Mouse (Mus musculus): ENCODE results near the gene Pygm. TPM values are rescaled to one million over a fixed set of nuclear protein-coding genes. Genes with fewer than 3 reads are reported as not detected.

Pygm gene
- total RNA-seq (2021) = 10 to 100 TPM; 26.4 to 27.2 TPM
- long read RNA-seq, transcript Pygm-201 (20 exons, 2,874 nt) = major isoform, 9 of 15 reads
- long read RNA-seq, partial matches to known transcripts = 6 of 15 reads
- long read RNA-seq, other reads (novel, unspliced or antisense) = 0 of 15 reads

DNA sequence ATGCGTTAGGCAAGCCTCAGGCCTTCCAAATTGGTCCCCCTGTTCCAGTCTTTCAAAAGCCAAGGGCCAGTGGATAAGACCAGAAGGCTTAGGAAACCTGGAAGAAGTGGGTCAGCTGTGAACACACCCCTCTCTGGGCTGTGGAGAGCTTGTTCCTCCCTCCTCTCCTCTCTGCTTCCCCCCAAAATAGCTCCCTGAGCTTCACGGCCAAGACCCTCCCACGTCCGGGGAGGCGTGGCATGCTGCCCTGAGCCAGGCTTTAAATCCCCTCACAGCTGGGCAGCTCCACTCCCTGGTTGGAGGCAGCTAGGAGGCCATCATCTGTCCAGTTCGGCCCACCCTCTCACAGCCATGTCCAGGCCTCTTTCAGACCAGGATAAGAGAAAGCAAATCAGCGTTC lies at the start of gene Pygm:
TSS of gene Pygm (plus strand) at position 272 of the 400 bp plus-strand sequence.
- no peak for DNase-seq (ENCODE audit: low spot score in 2 of 2)

DNA sequence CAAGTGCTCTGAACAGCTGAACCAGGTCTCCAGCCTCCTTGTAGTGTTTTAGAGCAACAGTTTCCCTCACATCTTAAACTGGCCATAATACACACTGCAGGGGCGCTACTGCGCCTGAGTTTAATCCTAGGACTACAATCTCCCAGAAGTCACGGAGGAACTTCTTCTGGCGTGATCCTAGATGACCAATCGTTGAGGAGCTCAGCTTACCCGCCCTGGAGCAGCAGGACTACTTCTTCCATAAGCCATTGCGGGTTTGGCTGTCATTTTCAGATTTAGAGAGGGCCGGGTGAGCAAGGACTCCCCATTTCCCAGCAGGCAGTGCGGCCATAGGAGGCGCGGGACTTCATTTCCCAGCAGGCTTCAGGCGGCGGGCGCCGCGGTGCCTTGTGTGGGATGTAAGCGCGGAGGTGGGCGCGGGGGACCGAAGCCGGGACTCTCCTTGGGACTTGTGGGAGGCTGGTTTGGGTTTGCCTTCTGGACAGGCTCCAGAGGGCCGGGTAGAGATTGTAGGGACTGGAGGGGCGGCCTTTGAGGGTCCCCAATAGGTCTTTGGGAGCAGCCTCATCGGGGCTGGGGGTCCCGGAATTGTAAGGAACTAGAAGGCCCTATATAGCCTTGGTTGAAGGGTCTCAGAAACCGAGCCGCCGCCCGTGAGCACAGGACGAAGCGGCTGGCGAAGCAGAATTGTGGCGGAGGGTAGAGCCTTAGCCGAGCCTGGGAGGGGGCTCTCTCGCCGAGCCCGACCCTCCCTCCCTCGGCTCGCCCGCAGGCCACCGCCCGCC lies 49.3 kb upstream of the Pygm start, which contains the start of gene Men1:
TSS of gene Men1 (plus strand) at position 307 of the 785 bp plus-strand sequence.
- DNase-seq (ENCODE audit: low spot score in 2 of 2) = peak; percentile 97 to 99

DNA sequence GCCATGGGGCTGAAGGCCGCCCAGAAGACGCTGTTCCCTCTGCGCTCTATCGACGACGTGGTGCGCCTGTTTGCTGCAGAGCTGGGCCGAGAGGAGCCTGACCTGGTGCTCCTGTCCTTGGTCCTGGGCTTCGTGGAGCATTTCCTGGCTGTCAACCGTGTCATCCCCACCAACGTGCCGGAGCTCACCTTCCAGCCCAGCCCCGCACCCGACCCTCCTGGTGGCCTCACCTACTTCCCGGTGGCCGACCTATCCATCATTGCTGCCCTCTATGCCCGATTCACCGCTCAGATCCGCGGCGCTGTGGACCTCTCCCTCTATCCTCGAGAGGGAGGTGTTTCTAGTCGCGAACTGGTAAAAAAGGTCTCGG lies 48.8 kb upstream of the Pygm start:
- DNase-seq (ENCODE audit: low spot score in 2 of 2) = no peak

DNA sequence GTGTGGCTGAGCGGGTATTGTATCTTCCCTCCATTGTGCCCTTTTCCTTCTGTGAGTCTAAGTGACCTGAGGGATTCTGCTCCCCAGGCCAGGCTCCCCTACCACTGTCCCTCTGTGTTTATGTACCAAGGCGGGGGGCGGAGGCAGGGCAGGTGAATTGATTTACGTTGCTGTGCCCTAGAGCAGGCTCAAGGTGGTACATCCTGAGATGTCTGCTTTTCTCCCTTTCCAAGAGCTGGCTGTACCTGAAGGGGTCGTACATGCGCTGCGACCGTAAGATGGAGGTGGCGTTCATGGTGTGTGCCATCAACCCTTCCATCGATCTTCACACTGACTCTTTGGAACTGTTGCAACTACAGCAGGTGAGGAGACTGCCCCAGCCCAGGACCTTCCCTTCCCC lies 47.3 kb upstream of the Pygm start:
- DNase-seq (ENCODE audit: low spot score in 2 of 2) = no peak

DNA sequence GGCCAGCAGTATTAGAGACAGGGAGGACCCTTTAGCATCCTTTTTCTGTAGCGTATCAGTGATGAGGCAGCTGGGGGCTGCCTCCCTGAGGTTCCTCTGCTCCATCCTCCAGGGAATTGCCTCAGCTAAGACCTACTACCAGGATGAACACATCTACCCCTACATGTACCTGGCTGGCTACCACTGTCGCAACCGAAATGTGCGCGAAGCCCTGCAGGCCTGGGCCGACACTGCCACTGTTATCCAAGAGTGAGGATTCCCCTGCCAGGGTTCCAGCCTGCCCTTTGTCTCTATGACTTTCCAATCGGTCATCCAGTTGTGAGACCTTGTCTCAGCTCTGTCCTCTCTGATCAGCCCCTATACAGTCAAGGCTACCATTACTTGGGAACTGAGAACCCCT lies 46.0 kb upstream of the Pygm start:
- no peak for DNase-seq (ENCODE audit: low spot score in 2 of 2)

DNA sequence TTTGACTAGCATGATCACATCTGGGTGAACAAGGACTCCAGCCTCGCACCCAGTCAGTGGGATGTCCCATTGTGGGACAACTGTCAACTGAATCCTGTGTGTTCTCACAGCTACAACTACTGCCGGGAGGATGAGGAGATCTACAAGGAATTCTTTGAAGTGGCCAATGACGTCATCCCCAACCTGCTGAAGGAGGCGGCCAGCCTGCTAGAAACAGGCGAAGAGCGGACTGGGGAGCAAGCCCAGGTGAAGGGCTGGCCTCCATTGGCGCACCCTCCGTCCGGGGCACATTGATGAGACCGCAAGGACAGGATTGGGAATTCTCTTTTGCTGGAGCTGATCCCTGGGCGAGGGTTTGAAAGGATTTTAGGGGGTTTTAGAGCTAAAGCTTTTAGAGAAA lies 45.5 kb upstream of the Pygm start:
- DNase-seq (ENCODE audit: low spot score in 2 of 2) = no peak

DNA sequence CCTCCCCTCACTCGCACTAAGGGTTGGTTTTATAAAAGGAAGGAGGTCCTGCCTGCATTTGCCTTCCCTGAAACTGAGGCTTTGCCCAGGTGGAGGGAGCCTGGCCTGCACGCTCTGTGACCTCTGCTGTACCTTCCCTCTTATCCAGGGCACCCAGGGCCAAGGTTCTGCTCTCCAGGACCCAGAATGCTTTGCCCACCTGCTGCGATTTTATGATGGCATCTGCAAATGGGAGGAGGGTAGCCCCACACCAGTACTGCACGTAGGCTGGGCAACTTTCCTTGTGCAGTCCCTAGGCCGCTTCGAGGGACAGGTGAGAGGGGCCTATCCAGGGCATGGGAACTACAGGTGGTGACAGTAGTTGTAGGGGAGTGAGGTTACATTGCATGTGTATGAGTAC lies 45.0 kb upstream of the Pygm start:
- DNase-seq (ENCODE audit: low spot score in 2 of 2) = no peak

DNA sequence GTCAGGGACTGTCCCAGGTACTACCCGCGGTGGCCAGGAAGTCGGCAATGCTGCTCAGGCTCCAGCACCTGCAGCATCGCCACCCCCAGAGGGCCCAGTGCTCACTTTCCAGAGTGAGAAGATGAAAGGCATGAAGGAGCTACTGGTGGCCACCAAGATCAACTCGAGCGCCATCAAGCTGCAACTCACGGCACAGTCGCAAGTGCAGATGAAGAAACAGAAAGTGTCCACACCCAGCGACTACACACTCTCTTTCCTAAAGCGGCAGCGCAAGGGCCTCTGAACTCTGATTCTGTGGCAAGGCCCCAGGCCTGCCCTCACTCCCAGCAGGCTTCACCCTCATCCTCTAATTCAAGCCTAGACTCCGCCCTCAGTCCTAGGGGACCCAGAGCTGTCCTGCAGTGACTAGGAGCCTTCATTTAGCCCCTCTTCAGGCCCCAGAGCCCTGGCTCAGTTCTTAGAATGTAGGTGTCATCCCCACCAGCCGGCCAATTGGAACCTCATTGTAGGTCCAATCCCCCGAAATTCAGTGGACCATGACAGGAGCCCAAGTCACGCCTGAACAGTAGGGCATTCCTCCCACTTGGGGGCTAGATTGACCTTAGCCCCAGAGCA lies 44.2 kb upstream of the Pygm start:
- no peak for DNase-seq (ENCODE audit: low spot score in 2 of 2)

DNA sequence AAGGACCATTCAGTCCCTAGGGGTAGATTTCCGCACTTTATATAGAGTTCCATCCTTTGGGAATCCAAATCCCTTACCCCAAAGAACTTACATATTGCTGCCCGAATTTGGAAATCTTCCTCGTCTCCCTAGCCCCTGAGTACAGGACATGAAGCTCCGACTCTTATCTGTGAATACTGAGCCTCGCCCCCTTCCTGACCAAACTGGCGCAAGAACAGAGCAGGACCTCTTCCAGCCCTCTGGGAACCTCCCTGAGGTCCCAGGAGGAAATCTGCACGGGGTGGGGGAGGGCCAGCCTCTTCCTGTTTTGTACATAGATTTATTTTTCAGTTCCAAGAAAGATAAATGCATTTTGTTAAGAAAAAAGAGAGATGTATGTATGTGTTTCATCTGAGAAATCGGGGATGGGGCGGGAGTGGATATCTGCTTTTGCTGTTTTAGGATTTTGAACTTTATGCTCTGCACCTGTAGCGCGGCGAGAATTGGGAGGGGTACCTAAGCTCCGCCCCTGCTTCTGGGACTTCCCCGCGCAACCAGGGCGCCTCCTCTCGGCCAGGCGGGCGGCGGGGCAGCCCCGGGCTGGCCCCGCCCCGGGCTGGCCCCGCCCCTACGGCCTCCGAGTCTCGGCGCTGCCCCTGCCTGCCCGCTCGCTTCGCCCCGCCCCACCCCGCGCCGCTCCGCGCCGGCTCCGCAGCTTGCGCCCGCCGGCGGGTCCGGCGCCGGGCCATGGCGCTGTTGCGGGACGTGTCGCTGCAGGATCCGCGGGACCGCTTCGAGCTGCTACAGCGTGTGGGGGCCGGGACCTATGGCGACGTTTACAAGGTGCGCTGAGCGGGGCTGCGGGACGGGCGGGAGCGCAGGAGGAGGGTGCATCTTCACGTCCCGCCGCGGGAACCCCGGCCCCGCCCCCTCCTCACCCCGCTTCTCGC lies 43.4 kb upstream of the Pygm start, which contains the start of gene Map4k2:
TSS of gene Map4k2 (plus strand) at position 612 of the 929 bp plus-strand sequence.
- DNase-seq (ENCODE audit: low spot score in 2 of 2) = peak; percentile 70 to 77

DNA sequence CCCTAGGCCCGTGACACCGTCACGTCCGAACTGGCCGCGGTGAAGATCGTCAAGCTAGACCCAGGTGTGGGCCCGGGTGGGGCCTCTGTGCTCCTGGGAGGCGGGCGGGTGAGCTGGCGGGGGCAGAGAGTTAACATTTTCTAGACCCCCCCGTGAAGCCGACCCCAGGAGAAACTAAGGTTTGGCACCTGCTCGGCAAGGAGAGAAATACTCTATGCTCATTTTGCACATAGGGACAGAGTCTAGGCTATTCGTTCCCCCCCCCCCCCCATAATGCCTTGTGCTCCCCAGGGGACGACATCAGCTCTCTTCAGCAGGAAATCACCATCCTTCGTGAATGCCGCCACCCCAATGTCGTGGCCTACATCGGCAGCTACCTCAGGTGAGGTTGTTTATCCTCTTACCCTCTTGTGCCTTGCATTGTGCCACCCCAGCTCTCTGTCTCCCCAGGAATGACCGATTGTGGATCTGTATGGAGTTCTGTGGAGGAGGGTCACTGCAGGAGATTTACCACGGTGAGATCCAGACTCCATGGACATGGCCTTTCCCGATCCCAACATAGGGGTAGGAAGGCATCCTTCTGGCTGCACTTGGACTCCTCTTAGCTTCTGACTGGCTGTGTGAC lies 42.6 kb upstream of the Pygm start:
- no peak for DNase-seq (ENCODE audit: low spot score in 2 of 2)

DNA sequence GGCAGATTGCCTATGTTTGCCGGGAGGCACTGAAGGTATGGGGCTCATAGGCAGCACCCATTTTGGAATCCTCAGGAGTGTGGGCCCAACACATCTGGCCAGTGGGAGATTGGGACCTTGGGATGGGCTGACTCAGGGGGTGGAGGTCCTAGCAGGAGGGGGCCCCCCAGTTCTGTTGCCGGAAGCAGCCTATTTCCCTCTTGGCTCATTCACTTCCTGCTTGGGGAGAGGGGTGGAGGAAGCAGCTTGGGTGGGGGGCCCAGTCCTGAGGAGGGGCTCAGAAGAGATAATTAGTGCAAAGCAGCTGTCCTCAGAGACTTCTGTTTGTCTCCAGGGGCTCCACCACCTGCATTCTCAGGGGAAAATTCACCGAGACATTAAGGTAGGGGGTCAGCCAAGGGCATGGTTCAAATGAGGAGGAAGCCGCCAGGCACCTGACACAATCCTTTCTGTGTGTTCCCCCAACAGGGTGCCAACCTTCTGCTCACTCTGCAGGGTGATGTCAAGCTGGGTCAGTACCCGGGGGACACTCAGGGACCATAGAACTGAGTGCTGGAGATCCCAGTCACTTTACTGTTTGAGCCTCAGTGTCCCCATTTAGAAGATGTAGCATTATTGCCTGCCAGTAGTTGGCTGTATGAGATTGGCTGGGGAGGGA lies 41.8 kb upstream of the Pygm start:
- no peak for DNase-seq (ENCODE audit: low spot score in 2 of 2)

DNA sequence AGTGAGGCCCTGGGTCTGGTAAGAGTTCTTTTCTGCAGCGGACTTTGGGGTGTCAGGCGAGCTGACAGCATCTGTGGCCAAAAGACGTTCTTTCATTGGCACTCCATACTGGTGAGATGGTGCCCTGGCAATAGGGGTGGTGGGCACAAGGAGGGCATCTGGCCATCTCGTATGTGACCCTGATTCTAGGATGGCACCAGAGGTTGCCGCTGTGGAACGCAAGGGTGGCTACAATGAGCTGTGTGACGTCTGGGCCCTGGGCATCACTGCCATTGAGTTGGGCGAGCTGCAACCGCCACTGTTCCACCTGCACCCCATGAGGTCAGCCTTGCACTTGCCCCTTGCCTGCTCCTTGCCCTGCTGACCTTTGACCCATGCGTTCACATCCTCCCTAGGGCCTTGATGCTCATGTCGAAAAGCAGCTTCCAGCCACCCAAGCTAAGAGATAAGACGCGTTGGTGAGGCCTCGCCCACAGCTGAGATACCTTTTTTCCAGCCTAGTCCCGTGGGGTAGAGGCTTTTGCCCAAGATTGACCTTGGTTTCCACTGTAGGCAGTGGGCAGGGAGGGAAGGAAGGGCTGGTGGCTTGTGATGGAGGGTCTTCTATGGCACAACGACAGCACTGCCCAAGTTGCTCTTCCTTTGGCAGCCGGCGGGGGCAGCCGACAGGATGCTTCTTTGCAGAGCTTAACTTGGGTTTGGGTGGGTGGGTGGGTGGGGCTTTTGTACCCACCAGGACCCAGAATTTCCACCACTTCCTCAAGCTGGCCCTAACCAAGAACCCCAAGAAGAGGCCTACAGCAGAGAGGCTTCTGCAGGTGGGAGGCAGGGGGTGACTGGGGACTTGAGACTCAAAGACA lies 40.9 kb upstream of the Pygm start:
- DNase-seq (ENCODE audit: low spot score in 2 of 2) = no peak

DNA sequence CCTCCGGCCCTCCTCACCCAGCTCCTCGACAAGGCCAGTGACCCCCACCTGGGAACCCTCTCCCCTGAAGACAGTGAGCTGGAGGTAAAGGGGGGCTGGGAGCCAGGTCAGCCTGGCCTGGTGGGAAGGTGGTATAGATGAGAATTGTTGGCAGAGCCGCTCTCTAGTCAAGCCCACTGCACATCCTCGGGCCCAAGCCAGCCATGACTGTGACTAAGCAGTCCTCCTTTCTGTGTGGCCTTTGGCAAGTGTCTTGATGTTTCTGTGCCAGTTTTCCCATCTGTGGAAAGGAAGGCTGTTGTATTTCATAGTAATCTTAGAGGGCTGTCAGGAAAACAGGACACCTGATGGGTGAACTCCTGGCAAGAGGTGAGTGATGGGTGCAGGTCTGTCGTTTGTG lies 40.2 kb upstream of the Pygm start:
- no peak for DNase-seq (ENCODE audit: low spot score in 2 of 2)

DNA sequence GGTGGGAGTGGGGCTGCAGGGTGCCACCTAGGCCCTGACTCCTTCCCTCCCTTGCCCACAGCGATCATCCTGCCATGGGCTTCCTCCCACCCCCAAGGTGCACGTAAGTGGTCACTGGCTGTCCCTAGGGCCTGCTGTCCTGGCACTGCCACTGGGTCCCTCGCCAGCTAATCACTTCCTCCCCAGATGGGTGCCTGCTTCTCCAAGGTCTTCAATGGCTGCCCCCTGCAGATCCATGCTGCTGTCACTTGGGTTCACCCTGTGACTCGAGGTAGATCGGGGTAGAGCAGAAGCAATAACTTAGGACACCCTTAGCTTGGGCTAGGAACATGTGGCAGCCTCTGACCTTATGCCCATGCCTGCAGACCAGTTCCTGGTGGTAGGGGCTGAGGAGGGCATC lies 38.2 kb upstream of the Pygm start:
- DNase-seq (ENCODE audit: low spot score in 2 of 2) = no peak

DNA sequence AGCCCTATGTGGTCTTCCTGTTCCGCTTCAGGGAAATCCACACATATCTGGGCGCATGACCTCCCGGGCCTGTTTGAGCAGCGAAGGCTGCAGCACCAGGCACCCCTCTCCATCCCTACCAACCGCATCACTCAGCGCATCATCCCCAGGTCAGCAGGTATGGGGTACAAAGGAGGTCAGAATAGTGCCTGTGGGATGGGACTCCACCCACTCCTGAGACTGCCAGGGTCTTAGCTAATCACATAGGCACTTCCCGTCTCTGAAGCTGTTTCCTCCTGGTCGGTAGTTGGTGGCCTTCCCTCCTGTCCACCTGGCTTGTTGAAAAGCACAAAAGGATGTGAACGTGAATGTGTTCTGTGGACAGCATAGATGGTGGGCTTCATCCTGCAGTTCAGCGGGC lies 37.5 kb upstream of the Pygm start:
- DNase-seq (ENCODE audit: low spot score in 2 of 2) = no peak

DNA sequence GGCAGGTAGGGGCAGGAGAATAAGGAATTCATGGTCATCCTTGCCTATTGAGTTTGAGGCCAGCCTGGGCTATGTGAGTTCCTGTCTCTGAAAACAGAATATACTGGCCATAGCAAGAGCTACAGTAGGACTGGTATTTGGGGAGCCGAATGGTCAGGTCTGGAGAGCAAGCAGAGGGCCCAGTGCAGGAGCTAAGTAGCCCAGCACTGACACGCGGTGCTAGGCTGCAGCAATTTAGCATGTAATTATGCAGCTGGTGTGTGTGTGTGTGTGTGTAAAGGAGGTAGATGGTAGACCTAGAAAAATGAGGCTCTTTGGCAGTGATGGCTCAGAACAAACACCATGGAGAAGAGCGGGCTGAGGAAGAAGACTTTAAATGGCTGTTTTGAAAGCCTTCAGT lies 36.6 kb upstream of the Pygm start:
- no peak for DNase-seq (ENCODE audit: low spot score in 2 of 2)

DNA sequence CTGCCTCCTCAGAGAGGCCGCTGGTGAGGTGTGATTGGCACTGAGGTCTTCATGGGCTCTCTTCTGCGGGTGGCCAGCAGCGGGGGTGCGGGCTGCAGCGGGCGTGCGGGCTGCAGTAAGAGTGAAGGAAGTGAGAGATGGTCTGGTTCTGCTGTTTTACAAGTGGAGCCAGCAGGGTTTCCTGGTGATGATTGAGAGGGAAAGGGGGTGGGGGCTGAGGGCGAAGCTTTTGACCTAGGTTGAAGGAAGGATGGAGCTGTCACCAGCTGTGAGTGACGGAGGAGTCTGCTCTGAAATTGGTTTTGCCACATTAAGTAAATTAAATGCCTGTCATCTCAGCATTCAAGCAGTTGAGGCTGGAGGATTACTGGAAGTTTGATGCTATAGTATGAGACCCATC lies 35.5 kb upstream of the Pygm start:
- DNase-seq (ENCODE audit: low spot score in 2 of 2) = no peak

DNA sequence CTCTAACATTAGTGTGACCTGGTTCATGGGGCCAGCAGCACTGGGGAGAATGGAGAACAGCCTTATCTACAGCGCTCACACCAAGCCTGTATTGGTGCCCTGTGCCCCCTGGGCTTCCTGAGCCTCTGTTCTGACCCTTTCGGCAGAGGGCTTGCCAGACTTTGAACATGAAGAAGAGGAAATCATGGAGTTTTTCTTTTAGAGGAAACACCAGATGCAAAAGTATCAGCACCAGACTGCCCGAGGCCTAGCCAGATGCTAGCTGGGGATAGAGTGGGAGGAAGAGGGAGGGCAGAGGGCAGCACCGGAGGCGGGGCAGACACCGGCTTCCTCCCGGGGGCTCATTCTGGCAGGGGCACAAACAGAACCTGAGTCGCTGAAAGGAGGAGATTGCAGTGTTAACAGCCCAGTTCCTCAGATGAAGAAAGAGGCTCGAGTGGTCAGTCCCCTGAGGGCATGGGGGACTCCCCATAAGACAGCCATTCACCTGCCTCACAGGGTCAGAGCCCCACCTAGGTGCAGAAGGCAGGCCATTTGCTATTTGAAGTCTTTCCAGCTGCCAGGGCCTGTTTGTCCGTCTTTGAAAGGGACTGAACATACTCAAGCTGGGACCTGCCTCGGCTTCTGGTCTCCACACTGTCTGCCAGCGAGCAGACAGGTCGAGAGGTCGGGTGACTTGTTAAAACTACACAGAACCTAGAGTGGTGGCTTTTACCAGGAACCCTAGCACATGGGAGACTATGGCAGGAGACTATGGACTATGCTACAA lies 34.8 kb upstream of the Pygm start:
- no peak for DNase-seq (ENCODE audit: low spot score in 2 of 2)
